Mouse (Mus musculus) ES-E14 (cell line): Measurements from ENCODE around the gene Porcn. TPM values are rescaled to one million over a fixed set of nuclear protein-coding genes. Genes with fewer than 3 reads are reported as not detected.

Experiments
- DNase-seq: peaks from one replicate; pipeline ENCODE4 v3.0.0-alpha.2; 2013; ENCODE audit warnings: low read depth, low spot score
- H3K27ac ChIP-seq: 2 replicates; pipeline ENCODE4 v1.5.1; 2012; ENCODE audit warnings: low read depth, mild to moderate bottlenecking, low read length, moderate library complexity, mixed read lengths; ENCODE audit not compliant: poor library complexity, insufficient read depth, severe bottlenecking
- H3K36me3 ChIP-seq: 2 replicates; pipeline ENCODE4 v1.6.1; 2012; ENCODE audit warnings: mild to moderate bottlenecking, low read length, moderate library complexity, mixed read lengths; ENCODE audit not compliant: control insufficient read depth, poor library complexity, insufficient read depth, severe bottlenecking
- H3K4me1 ChIP-seq, 2 experiments: fragments of 150-350 bp in 1 of 2; sonication (generic) in 1 of 2; 2 replicates each; pipeline ENCODE4 v1.6.1; 2012; ENCODE audit warnings: low read length in 2 of 2, mild to moderate bottlenecking in 1 of 2, mixed read lengths in 1 of 2; ENCODE audit not compliant: control insufficient read depth in 2 of 2, insufficient read depth in 2 of 2, poor library complexity in 1 of 2
- H3K4me3 ChIP-seq, 2 experiments: fragments of 150-350 bp in 1 of 2; sonication (generic) in 1 of 2; 2 replicates each; pipeline ENCODE4 v1.5.1; 2012; ENCODE audit warnings: low read length in 2 of 2, low read depth in 1 of 2, mild to moderate bottlenecking in 1 of 2, mixed read lengths in 1 of 2; ENCODE audit not compliant: insufficient read depth in 1 of 2, poor library complexity in 1 of 2, severe bottlenecking in 1 of 2
- H3K9ac ChIP-seq: 2 replicates; pipeline ENCODE4 v1.6.1; 2012; ENCODE audit warnings: low read depth, mild to moderate bottlenecking, low read length, mixed read lengths; ENCODE audit not compliant: poor library complexity, insufficient read depth, severe bottlenecking
- H3K9me3 ChIP-seq: fragments of 150-350 bp; sonication (generic); 2 replicates; pipeline ENCODE4 v1.6.1; 2012; ENCODE audit warnings: low read depth, mild to moderate bottlenecking, low read length; ENCODE audit not compliant: control insufficient read depth, insufficient read depth
- CHD2 ChIP-seq: IDR thresholded peaks from 2 replicates; pipeline ENCODE4 v1.6.1; 2014; ENCODE audit warnings: mild to moderate bottlenecking, low read depth, low read length, inconsistent platforms
- HCFC1 ChIP-seq: IDR thresholded peaks from 2 replicates; pipeline ENCODE4 v1.6.1; 2012; ENCODE audit warnings: low read length, inconsistent platforms, borderline replicate concordance; ENCODE audit not compliant: insufficient read depth
- MAFK ChIP-seq: IDR thresholded peaks from 2 replicates; pipeline ENCODE4 v1.6.1; 2014; ENCODE audit warnings: mild to moderate bottlenecking, low read depth, low read length, inconsistent platforms; ENCODE audit not compliant: insufficient read depth
- ZC3H11A ChIP-seq: IDR thresholded peaks from 2 replicates; pipeline ENCODE4 v1.6.1; 2012; ENCODE audit warnings: low read depth, mild to moderate bottlenecking, inconsistent platforms, low read length, borderline replicate concordance
- ZNF384 ChIP-seq: IDR thresholded peaks from 2 replicates; pipeline ENCODE4 v1.6.1; 2012; ENCODE audit warnings: low read depth, low read length, inconsistent platforms
- in situ Hi-C, 2 experiments: fragments of 600-800 bp; cut with MboI; formaldehyde crosslinking; loops; one replicate each; pipeline ENCODE4 v1.15.1; 2025; ENCODE audit warnings: low sequenced_read_pairs in 2 of 2, inconsistent platforms in 1 of 2; ENCODE audit not compliant: unreplicated experiment in 2 of 2
- total RNA-seq: library from RNA; depleted of rRNA; stranded (reverse); fragments of 300-350 nt; gene quantifications from 2 replicates; pipeline ENCODE4 v1.2.3, GENCODE M21; 2012

The Porcn gene
- total RNA-seq, 1 experiment, result 59.0 TPM

DNA sequence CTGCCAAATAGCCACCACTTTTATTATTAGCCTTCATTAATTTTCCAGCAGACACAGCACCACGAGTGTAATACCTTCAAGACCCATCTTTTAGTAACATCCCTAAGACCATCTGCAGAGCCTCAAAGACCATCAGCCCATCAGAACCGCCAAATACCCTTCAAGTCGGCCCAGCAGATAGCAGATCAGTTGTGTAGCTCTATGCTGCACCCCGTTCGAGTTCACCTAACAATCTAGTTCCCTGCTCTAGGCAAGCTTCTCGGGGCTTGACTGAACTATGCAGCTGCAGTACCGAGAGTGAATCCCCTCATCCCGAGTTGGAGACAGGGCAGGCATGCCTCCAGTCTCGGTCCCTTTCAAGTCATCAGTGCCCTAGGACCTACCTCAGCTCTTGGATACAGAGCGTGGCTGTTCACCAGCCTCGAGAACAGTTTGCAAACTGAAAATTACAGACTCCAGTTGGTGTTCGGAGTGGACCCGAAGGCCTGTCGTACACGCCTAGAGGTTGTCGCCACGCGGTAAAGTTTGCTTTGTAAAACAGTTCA, 45.5 kb upstream of the Porcn start:
- in situ Hi-C loops, result no loop called here
- no peak overlapping the region for H3K27ac ChIP-seq

DNA sequence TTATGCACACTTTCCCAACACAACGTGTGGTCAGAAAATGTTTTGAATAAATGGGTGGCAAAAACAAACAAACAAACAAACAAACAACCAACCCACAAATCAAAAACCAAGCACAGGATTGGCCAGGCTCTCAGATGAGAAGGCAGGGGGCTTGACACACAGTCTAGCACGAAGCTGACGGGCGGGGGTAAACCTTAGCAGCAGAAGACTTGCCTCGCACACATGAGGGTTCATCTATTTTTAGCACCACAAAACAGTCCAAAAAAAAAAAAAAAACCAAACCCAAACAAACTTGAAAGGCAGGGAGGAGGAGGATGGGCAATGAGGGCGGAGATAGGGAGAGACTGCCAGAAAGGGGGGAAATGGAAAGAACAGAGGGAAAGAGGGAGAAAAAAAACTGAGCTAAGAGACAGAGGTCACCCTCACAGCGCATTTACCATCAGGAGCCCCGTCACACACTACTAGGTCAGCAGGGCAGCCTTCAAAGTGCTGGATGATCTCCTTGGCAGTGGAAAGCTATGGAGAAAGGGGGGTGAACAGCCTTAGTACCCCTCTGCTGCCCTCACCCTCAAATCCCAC, 42.3 kb upstream of the Porcn start:
- in situ Hi-C loops, result no loop called here
- Histone ChIP-seq H3K4me1 (no peaks in the 10 kb centered on the region), H3K36me3 (peaks cover 4% of the 10 kb centered on the region), H3K9ac (no peak overlapping the region), H3K4me3 (no peak overlapping the region), H3K27ac (no peak overlapping the region), H3K9me3 (no peaks in the 10 kb centered on the region)
- TF ChIP-seq HCFC1 (no peak), ZC3H11A (no peak), ZNF384 (no peak), CHD2 (no peak), MAFK (no peak)
- DNase-seq, result no peak

More for the DNA sequence above, 45.5 kb upstream of the Porcn start:
- Histone ChIP-seq H3K4me1 (0 out of 4 replicates have a peak, but pooled peaks cover 0 to 1% of the 10 kb centered on the region in 2 experiments), H3K9ac (peak overlapping the region; percentile 85), H3K9me3 (no peaks in the 10 kb centered on the region), H3K4me3 (peak overlapping the region; percentile 77 to 97), H3K36me3 (0 out of 2 replicates have a peak, but pooled peaks cover 2% of the 10 kb centered on the region)
- DNase-seq, result no peak
- no peak for TF ChIP-seq ZC3H11A
- TF ChIP-seq HCFC1, result no peak
- no peak for TF ChIP-seq CHD2
- no peak for TF ChIP-seq MAFK
- no peak for TF ChIP-seq ZNF384

DNA sequence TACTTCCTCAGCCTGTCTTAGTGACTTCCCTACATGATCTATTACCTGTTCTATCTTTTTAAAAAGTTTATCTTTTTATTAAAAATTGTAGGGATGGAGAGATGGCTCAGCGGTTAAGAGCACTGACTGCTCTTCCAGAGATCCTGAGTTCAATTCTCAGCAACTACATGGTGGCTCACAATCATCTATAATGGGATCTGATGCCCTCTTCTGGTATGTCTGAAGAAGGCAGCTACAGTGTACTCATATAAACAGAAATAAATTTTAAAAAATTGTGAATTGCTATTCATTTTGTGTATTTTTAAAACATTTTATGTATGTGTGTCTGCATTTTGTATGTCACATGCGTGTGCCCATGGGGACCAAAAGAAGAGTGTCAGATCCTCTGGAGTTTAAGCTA, 41.4 kb upstream of the Porcn start:
- peaks cover 4% of the 10 kb centered on the region for H3K36me3 ChIP-seq
- H3K4me3 ChIP-seq, result no peak overlapping the region
- no peaks in the 10 kb centered on the region for H3K9me3 ChIP-seq
- TF ChIP-seq CHD2 (no peak), MAFK (no peak), ZC3H11A (no peak), ZNF384 (no peak), HCFC1 (no peak)
- in situ Hi-C loops, result no loop called here
- no peak for DNase-seq
- H3K4me1 ChIP-seq, result no peaks in the 10 kb centered on the region
- H3K27ac ChIP-seq, result no peak overlapping the region
- no peak overlapping the region for H3K9ac ChIP-seq

DNA sequence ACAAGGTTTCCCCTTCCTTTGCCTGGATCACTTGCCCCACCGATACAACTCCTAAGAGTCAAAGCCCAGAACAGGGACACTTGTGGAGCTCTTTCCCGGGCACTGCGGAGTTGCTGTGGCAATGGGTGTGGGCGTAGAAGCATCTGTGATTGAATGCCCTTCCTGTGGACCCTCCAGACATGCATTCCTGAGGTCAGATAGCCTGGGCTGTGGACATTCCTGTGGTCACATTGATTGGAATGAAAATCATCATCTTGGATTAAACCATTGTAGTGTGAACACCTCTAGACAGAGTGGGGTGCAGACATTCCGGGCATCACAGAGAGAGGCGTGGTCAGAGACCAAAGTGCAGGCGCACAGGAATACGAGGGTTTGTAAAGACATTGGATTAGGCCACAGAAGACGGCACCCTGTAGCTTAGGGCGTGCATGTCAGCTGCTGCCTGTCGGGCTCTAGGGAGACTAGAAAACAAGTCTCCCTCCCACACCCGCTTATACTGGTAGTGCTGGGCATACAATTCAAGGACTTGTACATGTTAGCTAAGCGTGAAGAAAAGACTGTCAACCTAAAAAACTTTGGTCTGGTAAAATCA, 32.6 kb upstream of the Porcn start:
- TF ChIP-seq ZNF384, result 0 out of 2 replicates have a peak, but pooled peaks have one; percentile 4
- no peak for TF ChIP-seq MAFK
- Histone ChIP-seq H3K4me1 (no peaks in the 10 kb centered on the region; a peak in 1 of 4 replicates), H3K36me3 (no peaks in the 10 kb centered on the region), H3K9ac (no peak overlapping the region), H3K27ac (peak overlapping the region; percentile 89), H3K4me3 (0 out of 4 replicates have a peak overlapping the region, but pooled peaks of 1 of the 2 experiments have one; percentile 19), H3K9me3 (no peaks in the 10 kb centered on the region)
- in situ Hi-C loops, result no loop called here
- DNase-seq, result peak; percentile 44

DNA sequence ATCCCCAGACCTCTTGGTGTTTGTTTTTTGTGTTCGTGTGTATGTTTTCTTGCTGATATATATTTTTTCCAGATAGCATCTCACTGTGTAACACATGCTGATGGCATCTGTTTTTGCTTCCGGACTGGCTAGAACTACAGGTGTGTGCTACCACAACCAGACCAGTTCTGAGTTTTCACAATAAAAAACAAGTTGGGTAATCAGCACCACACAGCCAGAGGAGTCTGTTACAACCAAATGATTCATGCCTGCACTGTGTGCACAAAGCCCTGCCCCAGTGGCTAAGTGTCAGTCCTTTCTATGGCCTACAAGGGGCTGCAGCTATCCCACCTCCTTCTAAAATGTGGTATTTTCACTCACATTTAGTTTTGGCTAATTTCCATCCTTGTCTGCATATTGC, 30.4 kb upstream of the Porcn start:
- no peak overlapping the region for H3K9ac ChIP-seq
- no peak overlapping the region for H3K27ac ChIP-seq
- DNase-seq, result no peak
- H3K4me3 ChIP-seq, result no peak overlapping the region
- H3K4me1 ChIP-seq, result no peaks in the 10 kb centered on the region; a peak in 1 of 4 replicates
- in situ Hi-C loops, result no loop called here
- no peak for TF ChIP-seq ZNF384
- TF ChIP-seq CHD2, result no peak
- no peak for TF ChIP-seq HCFC1
- TF ChIP-seq MAFK, result no peak
- TF ChIP-seq ZC3H11A, result no peak
- no peaks in the 10 kb centered on the region for H3K36me3 ChIP-seq
- H3K9me3 ChIP-seq, result no peaks in the 10 kb centered on the region
